Mouse (Mus musculus) CD8-positive naive resting alpha-beta T cell, adult 2 months (primary cell): ENCODE data around the gene Gm28870.
"Not testable (repeated sequence)": the region's sequence is repeated elsewhere in the genome, so short reads cannot be mapped to it uniquely, and the experiment has no call there.

Source experiments
- DNase-seq, 2 experiments: peaks; one replicate each; pipeline ENCODE4 v3.0.0; 2022; ENCODE audit warnings: low read depth in 2 of 2, low spot score in 2 of 2

The Gm28870 gene

DNA sequence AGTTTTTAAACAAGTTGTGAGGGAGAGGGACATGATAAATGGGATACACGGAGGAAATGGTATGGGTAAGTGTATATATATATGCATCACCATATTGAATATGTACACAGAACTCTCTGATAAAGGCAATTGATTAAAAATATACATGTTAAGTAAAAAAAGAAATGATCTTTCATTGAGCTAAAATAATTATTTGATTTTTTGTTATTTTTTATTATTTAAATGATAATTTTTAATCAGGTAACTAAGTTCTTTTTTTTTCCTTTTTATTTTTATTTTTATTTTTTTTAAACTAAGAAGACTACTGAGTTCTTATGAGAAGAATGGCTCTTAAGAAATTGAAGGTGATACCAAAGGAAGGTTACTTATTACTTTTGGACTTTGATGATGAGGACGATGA, at the start of gene Gm28870:
TSS of gene Gm28870 (plus strand) at position 301 of the 400 bp plus-strand sequence.
- not testable (repeated sequence) for DNase-seq
